Mouse (Mus musculus) gastrocnemius, adult 8-10 months (tissue): ENCODE data around the gene Zfp980. TPM values are rescaled to one million over a fixed set of nuclear protein-coding genes. Genes with fewer than 3 reads are reported as not detected.
"Not testable (repeated sequence)": the region's sequence is repeated elsewhere in the genome, so short reads cannot be mapped to it uniquely, and the experiment has no call there.

Experiments
- DNase-seq, 2 experiments: peaks; one replicate each; pipeline ENCODE4 v3.0.0; 2022; ENCODE audit warnings: low spot score in 2 of 2
- total RNA-seq, 4 experiments: library from RNA; stranded (reverse); gene quantifications; 2 replicates each; pipeline ENCODE4 v1.2.4; 2022

The Zfp980 gene
- total RNA-seq, result under 1 TPM in 2 of 4 experiments, not detected in 2; 0.12 to 0.16 TPM

- not testable (repeated sequence) for DNase-seq
Observed at GRCm38 (mm10) chr4:145670385-145670784, at the start of gene Zfp980. Gene Zfp980, plus strand, starts transcription at chr4:145670685.

- not testable (repeated sequence) for DNase-seq
Observed at GRCm38 (mm10) chr4:145640416-145641185, 29.9 kb upstream of the Zfp980 start.

GRCm38 (mm10) chr4:145674286-145674780 is 3.8 kb downstream of the Zfp980 start:
- DNase-seq, result not testable (repeated sequence)

- DNase-seq, result peak in 1 of 2 experiments; percentile 7
Observed at GRCm38 (mm10) chr4:145680217-145680616, 9.7 kb downstream of the Zfp980 start.

- DNase-seq, result not testable (repeated sequence)
Observed at GRCm38 (mm10) chr4:145680672-145681387, 10.3 kb downstream of the Zfp980 start.

- DNase-seq, result not testable (repeated sequence)
Observed at GRCm38 (mm10) chr4:145682021-145682420, 11.5 kb downstream of the Zfp980 start.

- DNase-seq, result not testable (repeated sequence)
Observed at GRCm38 (mm10) chr4:145683024-145683766, 12.7 kb downstream of the Zfp980 start.

GRCm38 (mm10) chr4:145686061-145686460 is 15.6 kb downstream of the Zfp980 start:
- DNase-seq, result not testable (repeated sequence)

- not testable (repeated sequence) for DNase-seq
Observed at GRCm38 (mm10) chr4:145744935-145745644, 74.6 kb downstream of the Zfp980 start.

GRCm38 (mm10) chr4:145745645-145745991 is 75.1 kb downstream of the Zfp980 start:
- not testable (repeated sequence) for DNase-seq

Other genes starting within 250 kb of the Zfp980 start
- gene Zfp990, start 159.9 kb upstream of the Zfp980 start, total RNA-seq, result not detected
- under 1 TPM; 0.10 to 0.27 (median 0.18) TPM for gene Gm13212, start 85.5 kb upstream of the Zfp980 start, total RNA-seq
- not detected for gene Zfp986, start 198.1 kb downstream of the Zfp980 start, total RNA-seq